Mouse (Mus musculus) lung, postnatal 14 days (tissue): ENCODE results near the gene Lrrc4b.

ENCODE experiments used
- DNase-seq: peaks from one replicate; pipeline ENCODE4 v3.0.0; 2021

Gene Lrrc4b

GRCm38 (mm10) chr7:44428968-44429521, at the start of gene Lrrc4b:
TSS of gene Lrrc4b (plus strand) at chr7:44429018.
- DNase-seq, result no peak

DNA sequence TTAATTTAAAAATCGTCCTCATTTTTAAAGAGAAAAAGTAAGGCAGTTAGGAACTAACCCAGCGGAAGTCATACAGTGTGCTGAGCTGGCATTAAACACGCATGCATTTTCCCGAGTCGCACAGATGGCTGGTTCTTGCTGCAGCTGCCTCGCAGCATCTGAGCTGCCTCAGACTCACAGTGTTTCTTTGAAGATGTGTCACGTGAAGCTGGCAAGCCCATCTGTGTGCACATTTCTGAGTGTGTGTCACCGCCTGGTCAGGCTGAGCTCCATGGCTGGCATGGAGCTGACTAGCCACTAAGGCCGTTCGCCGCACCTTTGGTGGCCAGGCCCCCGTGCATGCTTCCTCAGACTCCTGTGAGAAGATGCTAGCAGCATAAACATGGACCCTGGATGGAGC, 46.3 kb upstream of the Lrrc4b start:
- DNase-seq, result no peak

GRCm38 (mm10) chr7:44383980-44384715, 44.7 kb upstream of the Lrrc4b start, which contains the start of gene Syt3:
TSS of gene Syt3 (plus strand) at chr7:44384102.
- peak; percentile 65 for DNase-seq

GRCm38 (mm10) chr7:44384716-44385059, 44.1 kb upstream of the Lrrc4b start:
- DNase-seq, result no peak

DNA sequence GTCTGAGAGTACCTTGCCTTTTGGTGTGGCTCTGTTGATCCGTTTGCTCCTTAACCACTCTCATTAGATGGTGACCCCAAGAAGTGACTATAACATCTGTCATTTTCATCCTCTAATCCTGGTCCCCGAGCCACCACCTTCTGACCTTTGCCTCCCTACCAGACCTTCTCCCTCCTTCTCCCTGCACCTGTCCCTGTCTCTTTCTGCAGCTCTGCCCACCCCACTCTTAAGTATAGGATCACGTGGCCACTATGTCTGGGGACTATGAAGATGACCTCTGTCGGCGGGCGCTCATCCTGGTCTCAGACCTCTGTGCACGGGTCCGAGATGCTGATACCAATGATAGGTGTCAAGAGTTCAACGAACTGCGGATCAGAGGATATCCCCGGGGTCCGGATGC, 43.1 kb upstream of the Lrrc4b start, which contains the start of gene 1700008O03Rik:
Gene 1700008O03Rik, minus strand, starts transcription at position 101 of the 400 bp plus-strand sequence.
- DNase-seq, result no peak

DNA sequence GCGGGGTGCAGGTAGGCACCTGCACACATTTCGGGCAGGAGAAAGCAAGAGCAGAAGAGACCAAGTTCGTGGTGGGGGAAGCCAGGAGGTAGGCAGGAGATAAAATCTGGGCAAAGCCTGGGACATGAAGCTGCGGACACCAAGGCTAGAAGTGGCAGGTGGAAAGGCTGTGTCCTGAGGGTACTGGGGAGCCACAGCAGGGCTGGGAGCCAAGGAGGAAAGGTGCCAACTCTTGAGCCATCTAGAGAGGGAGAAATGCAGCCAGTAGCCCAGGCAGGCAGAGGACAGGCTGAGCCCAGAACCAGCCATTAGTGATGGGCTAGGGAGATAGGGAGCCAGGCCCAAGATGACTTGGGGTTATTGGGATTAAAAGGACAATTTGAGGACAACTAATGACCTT, 37.0 kb upstream of the Lrrc4b start:
- no peak for DNase-seq

- DNase-seq, result no peak
Observed at GRCm38 (mm10) chr7:44392341-44392740, 36.5 kb upstream of the Lrrc4b start.

GRCm38 (mm10) chr7:44393284-44393683, 35.5 kb upstream of the Lrrc4b start:
- no peak for DNase-seq

DNA sequence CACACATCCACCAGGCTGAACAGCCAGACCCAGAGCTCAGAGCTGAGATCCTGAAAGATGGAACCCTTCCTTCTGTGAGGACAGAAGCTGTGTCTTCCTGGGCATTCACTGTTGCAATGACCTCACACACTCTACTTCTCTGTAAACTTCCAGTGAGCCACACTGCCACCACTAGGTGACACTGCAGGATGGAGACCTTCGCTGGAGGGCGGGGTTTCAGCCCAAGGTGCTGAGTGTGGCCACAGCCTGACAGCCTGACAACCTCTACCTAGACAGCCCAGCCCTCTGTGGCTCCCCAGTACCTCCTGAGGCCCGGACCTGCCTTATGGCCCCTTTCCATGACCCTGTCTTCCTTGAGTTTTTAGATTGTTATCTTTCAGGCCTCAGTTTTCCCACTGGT, 30.2 kb upstream of the Lrrc4b start:
- peak; percentile 56 for DNase-seq

DNA sequence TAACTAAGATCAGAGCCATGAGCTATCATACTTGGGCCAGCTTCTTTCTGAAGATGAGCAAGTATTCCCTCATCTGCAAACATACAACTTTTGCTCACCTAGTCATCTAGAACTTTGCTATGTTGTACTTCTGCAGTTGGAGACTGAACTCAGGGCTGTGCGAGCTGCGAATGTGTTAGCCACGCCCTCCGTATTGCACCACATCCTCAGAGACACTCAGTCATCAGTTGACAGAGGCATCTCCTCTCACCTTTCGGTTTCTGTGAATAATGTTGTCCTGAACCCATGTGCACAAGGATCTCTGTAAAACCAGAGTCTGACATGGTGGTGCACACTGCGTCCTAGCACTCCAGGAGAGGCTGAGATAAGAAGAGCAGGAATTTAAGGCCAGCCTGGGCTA, 27.1 kb upstream of the Lrrc4b start:
- no peak for DNase-seq

GRCm38 (mm10) chr7:44405346-44406014, 23.3 kb upstream of the Lrrc4b start:
- DNase-seq, result peak; percentile 88

DNA sequence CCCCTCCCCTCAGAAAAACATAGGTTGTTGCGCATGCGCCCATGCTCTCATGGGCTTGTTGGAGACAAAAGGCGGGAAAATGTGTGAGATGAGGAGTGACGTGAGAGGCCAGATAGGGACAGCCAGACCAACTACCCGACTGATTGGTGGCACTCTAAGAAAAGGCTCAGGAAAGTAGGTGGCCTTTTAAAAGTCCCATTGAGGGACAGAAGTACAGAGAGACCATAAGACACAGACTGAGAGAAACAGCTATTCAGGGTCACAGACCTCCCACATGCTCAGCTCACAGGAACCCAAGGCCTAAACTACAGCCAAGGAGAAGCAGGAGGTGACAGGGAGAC, 22.8 kb upstream of the Lrrc4b start:
- no peak for DNase-seq

DNA sequence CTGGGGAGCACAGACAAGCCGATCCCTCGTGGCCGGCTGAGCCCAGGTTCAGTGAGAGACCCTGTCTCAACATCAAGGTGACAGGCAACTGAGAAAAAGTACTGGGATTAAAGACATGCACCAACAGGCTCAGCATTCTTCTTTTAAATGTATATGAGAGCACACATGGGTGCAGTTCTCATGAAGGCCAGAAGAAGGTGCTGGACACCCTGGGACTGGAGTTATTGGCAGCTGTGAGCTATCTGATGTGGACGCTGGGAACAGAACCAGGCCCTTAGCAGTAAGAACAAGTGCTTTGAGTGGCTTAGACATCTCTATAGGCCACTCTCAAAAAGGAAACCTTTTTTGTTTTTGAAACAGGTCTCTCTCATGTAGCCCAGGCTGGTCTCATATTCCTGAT, 17.7 kb upstream of the Lrrc4b start:
- no peak for DNase-seq

DNA sequence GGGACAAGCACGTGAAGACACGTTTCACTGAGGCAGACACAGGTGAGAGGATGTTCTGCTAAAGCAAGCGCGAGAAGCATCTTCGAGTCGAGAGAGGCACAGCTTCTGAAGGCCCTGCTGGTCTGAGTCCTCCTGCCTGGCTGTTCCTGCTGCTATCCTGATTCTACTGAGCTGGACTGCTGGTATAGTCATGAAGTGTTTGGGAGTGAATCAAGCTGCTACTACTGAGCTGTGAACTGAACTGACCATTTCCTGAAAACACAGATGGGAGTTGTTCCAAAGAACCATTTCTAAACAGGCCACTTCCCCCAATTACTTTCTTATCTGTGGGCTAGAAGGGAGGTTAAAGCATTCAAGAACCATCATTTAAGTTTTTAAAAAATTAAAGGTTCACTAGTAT, 15.5 kb upstream of the Lrrc4b start:
- DNase-seq, result peak; percentile 23

GRCm38 (mm10) chr7:44427666-44428065, 1.2 kb upstream of the Lrrc4b start:
- no peak for DNase-seq

- no peak for DNase-seq
Observed at GRCm38 (mm10) chr7:44428171-44428950, 457 bp upstream of the Lrrc4b start.

DNA sequence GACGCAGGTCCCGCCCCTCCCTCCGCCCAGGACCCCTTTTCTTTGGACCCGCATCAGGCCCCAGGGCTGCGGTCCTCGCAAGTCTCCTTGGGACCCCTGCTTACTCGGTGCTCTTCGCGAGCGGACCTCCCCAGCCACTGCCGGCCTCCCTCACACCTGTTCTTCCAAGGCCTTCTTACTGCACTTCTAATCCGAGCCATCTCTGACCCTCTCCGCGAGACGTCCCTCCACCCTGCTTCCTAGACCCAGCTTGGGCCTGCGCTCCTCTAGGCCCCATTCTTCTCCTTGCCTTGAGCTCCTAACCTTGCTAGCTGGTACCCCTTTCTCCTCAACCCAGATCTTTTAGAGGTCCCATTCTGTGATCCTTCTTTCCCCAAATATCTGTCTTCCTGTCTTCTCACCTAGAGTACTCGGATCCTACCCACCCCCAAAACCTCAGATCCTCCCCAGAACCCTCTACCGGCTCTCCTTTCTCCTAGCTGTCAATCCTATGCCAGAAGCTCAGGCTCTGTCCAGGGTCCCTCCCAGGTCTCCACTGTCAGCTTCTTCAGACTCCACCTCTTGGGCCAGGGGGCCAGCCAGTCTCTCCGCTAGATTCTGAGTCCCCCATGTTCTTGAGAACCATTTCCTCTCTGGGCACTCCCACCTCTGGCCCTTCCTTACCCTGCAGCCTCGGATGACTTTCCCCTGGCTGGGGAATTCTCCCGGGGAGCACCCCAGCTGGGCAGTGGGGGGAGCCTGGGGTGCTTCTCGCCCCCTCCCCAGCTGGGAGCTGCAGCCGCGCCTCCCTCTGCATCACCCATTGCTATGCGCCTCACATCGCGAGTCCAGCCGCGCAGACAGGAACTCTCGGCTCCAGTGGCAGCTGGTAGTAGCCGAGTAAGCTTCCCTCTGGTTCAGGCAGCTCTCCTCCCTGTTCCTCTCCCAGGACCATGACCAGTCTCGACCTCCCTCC, 993 bp downstream of the Lrrc4b start:
- no peak for DNase-seq

- DNase-seq, result no peak
Observed at GRCm38 (mm10) chr7:44432550-44432949, 3.7 kb downstream of the Lrrc4b start.

DNA sequence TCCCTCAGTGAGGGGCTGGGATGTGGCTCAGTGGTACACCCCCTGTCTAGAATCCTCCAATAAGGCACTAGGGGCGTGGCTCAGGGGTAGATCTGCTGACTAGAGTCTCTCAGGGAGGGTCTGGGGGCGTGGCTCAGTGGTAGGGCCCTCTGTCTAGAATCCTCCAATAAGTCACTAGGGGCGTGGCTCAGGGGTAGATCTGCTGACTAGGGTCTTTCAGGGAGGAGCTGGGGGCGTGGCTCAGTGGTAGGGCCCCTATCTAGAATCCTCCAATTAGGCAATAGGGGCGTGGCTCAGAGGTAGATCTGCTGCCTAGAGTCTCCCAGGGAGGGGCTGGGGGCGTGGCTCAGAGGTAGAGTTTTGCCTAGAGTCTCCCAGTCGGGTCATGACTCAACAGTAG, 4.6 kb downstream of the Lrrc4b start:
- DNase-seq, result no peak

- no peak for DNase-seq
Observed at GRCm38 (mm10) chr7:44434089-44434488, 5.3 kb downstream of the Lrrc4b start.

DNA sequence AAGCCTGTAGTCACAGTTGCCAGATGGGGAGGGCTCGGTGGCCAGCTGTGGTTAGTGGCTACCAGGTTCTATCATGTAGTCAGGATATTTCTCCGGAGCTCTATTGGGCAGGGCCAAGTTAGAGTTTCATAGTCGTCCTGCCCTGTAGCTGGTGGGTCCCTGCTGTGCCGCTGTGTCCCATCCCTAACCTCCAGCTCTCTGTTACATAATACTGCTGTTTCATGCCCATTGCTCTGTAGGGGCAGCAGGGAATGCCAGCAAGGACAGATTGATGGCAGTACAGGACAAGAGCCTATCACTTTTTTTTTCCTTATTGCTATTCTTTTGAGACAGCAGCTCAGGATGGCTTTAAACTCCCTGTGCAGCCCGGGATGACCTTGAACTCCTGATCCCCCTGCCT, 7.0 kb downstream of the Lrrc4b start:
- no peak for DNase-seq

- no peak for DNase-seq
Observed at GRCm38 (mm10) chr7:44436267-44436666, 7.4 kb downstream of the Lrrc4b start.
